Mouse (Mus musculus): ENCODE measurements around the gene Abhd14a. TPM values are rescaled to one million over a fixed set of nuclear protein-coding genes. Genes with fewer than 3 reads are reported as not detected.

Gene Abhd14a
- total and polyA plus RNA-seq, 3 experiments, result 18.7 to 33.2 (median 21.8) TPM

GRCm38 (mm10) chr9:106402607-106403375 is 44.7 kb downstream of the Abhd14a start:
- no peak for DNase-seq
- Histone ChIP-seq H3K27me3 (ENCODE audit: control insufficient read depth, insufficient read depth, low read length) (no peaks in the 10 kb centered on the region), H3K4me1 (ENCODE audit: control insufficient read depth, insufficient read depth, low read length) (peaks cover 31% of the 10 kb centered on the region), H3K9ac (ENCODE audit: low read depth, low read length) (no peak overlapping the region), H3K27ac (no peak overlapping the region), H3K79me2 (replicated peaks; ENCODE audit: control insufficient read depth, insufficient read depth, low read length) (no peaks in the 10 kb centered on the region), H3K36me3 (ENCODE audit: control insufficient read depth, insufficient read depth, low read length) (no peaks in the 10 kb centered on the region), H3K4me3 (no peak overlapping the region)
- TF ChIP-seq EP300 (IDR thresholded peaks at IDR 0.05; ENCODE audit: insufficient read depth, low read depth, low read length) (no peak), CTCF (IDR thresholded peaks at IDR 0.05) (no peak), POLR2A (IDR thresholded peaks at IDR 0.05; ENCODE audit: insufficient read depth, low read depth, low read length) (no peak)
- WGBS, result 61% methylated on average over 16 of the region's 16 CpGs
- intact Hi-C loops (cut with DNase I), result no loop called here

- H3K79me2 ChIP-seq (replicated peaks; ENCODE audit: control insufficient read depth, insufficient read depth, low read length), result no peaks in the 10 kb centered on the region
- H3K4me3 ChIP-seq, result no peak overlapping the region
- H3K4me1 ChIP-seq (ENCODE audit: control insufficient read depth, insufficient read depth, low read length), result peaks cover 32% of the 10 kb centered on the region
- H3K27ac ChIP-seq, result no peak overlapping the region
- no peak for DNase-seq
- no peaks in the 10 kb centered on the region for H3K27me3 ChIP-seq (ENCODE audit: control insufficient read depth, insufficient read depth, low read length)
- H3K9ac ChIP-seq (ENCODE audit: low read depth, low read length), result no peak overlapping the region
- H3K36me3 ChIP-seq (ENCODE audit: control insufficient read depth, insufficient read depth, low read length), result no peaks in the 10 kb centered on the region
- WGBS, result 68% methylated on average over 5 of the region's 5 CpGs
- intact Hi-C loops (cut with DNase I), result no loop called here
- TF ChIP-seq CTCF (IDR thresholded peaks at IDR 0.05) (no peak), POLR2A (IDR thresholded peaks at IDR 0.05; ENCODE audit: insufficient read depth, low read depth, low read length) (no peak), EP300 (IDR thresholded peaks at IDR 0.05; ENCODE audit: insufficient read depth, low read depth, low read length) (no peak)
Measured at GRCm38 (mm10) chr9:106402149-106402548, 45.3 kb downstream of the Abhd14a start.

- peaks cover 20% of the 10 kb centered on the region for H3K4me1 ChIP-seq (ENCODE audit: control insufficient read depth, insufficient read depth, low read length)
- no peak for DNase-seq
- intact Hi-C loops (cut with DNase I), result no loop called here
Measured at GRCm38 (mm10) chr9:106399808-106400207, 47.7 kb downstream of the Abhd14a start.

GRCm38 (mm10) chr9:106398667-106399311 is 48.7 kb downstream of the Abhd14a start:
- H3K79me2 ChIP-seq (replicated peaks; ENCODE audit: control insufficient read depth, insufficient read depth, low read length), result no peaks in the 10 kb centered on the region
- WGBS, result 64% methylated on average over 9 of the region's 9 CpGs
- H3K9ac ChIP-seq (ENCODE audit: low read depth, low read length), result no peak overlapping the region
- H3K36me3 ChIP-seq (ENCODE audit: control insufficient read depth, insufficient read depth, low read length), result no peaks in the 10 kb centered on the region
- DNase-seq, result no peak
- no peak overlapping the region for H3K27ac ChIP-seq
- H3K4me1 ChIP-seq (ENCODE audit: control insufficient read depth, insufficient read depth, low read length), result peaks cover 23% of the 10 kb centered on the region
- H3K4me3 ChIP-seq, result no peak overlapping the region
- intact Hi-C loops (cut with DNase I), result no loop called here
- TF ChIP-seq CTCF (IDR thresholded peaks at IDR 0.05) (no peak), POLR2A (IDR thresholded peaks at IDR 0.05; ENCODE audit: insufficient read depth, low read depth, low read length) (no peak), EP300 (IDR thresholded peaks at IDR 0.05; ENCODE audit: insufficient read depth, low read depth, low read length) (no peak)
- H3K27me3 ChIP-seq (ENCODE audit: control insufficient read depth, insufficient read depth, low read length), result no peaks in the 10 kb centered on the region

More at GRCm38 (mm10) chr9:106399808-106400207, 47.7 kb downstream of the Abhd14a start:
- TF ChIP-seq CTCF (IDR thresholded peaks at IDR 0.05), result no peak
- no peak for TF ChIP-seq EP300 (IDR thresholded peaks at IDR 0.05; ENCODE audit: insufficient read depth, low read depth, low read length)
- no peak for TF ChIP-seq POLR2A (IDR thresholded peaks at IDR 0.05; ENCODE audit: insufficient read depth, low read depth, low read length)
- Histone ChIP-seq H3K36me3 (ENCODE audit: control insufficient read depth, insufficient read depth, low read length) (no peaks in the 10 kb centered on the region), H3K27me3 (ENCODE audit: control insufficient read depth, insufficient read depth, low read length) (no peaks in the 10 kb centered on the region), H3K9ac (ENCODE audit: low read depth, low read length) (no peak overlapping the region), H3K79me2 (replicated peaks; ENCODE audit: control insufficient read depth, insufficient read depth, low read length) (no peaks in the 10 kb centered on the region), H3K4me3 (no peak overlapping the region), H3K27ac (no peak overlapping the region)
- WGBS, result 86% methylated on average over 3 of the region's 3 CpGs

- intact Hi-C loops (cut with DNase I), result no loop called here
Measured at GRCm38 (mm10) chr9:106397733-106398132, 49.7 kb downstream of the Abhd14a start.

More at GRCm38 (mm10) chr9:106397733-106398132, 49.7 kb downstream of the Abhd14a start:
- no peak for TF ChIP-seq POLR2A (IDR thresholded peaks at IDR 0.05; ENCODE audit: insufficient read depth, low read depth, low read length)
- no peak for TF ChIP-seq EP300 (IDR thresholded peaks at IDR 0.05; ENCODE audit: insufficient read depth, low read depth, low read length)
- no peak for TF ChIP-seq CTCF (IDR thresholded peaks at IDR 0.05)
- 33% methylated on average over 4 of the region's 4 CpGs for WGBS
- H3K79me2 ChIP-seq (replicated peaks; ENCODE audit: control insufficient read depth, insufficient read depth, low read length), result no peaks in the 10 kb centered on the region
- H3K27ac ChIP-seq, result peak overlapping the region; percentile 56
- no peaks in the 10 kb centered on the region for H3K36me3 ChIP-seq (ENCODE audit: control insufficient read depth, insufficient read depth, low read length)
- no peak overlapping the region for H3K9ac ChIP-seq (ENCODE audit: low read depth, low read length)
- DNase-seq, result no peak
- peaks cover 24% of the 10 kb centered on the region for H3K4me1 ChIP-seq (ENCODE audit: control insufficient read depth, insufficient read depth, low read length)
- H3K4me3 ChIP-seq, result no peak overlapping the region
- H3K27me3 ChIP-seq (ENCODE audit: control insufficient read depth, insufficient read depth, low read length), result no peaks in the 10 kb centered on the region
